Mouse (Mus musculus) ES-E14 (cell line): ENCODE results near the gene Znrf4. TPM values are rescaled to one million over a fixed set of nuclear protein-coding genes. Genes with fewer than 3 reads are reported as not detected.

Source experiments
- DNase-seq: peaks from one replicate; pipeline ENCODE4 v3.0.0-alpha.2; 2013; ENCODE audit warnings: low read depth, low spot score
- H3K27ac ChIP-seq: 2 replicates; pipeline ENCODE4 v1.5.1; 2012; ENCODE audit warnings: low read depth, mild to moderate bottlenecking, low read length, moderate library complexity, mixed read lengths; ENCODE audit not compliant: poor library complexity, insufficient read depth, severe bottlenecking
- H3K36me3 ChIP-seq: 2 replicates; pipeline ENCODE4 v1.6.1; 2012; ENCODE audit warnings: mild to moderate bottlenecking, low read length, moderate library complexity, mixed read lengths; ENCODE audit not compliant: control insufficient read depth, poor library complexity, insufficient read depth, severe bottlenecking
- H3K4me1 ChIP-seq, 2 experiments: fragments of 150-350 bp in 1 of 2; sonication (generic) in 1 of 2; 2 replicates each; pipeline ENCODE4 v1.6.1; 2012; ENCODE audit warnings: low read length in 2 of 2, mild to moderate bottlenecking in 1 of 2, mixed read lengths in 1 of 2; ENCODE audit not compliant: control insufficient read depth in 2 of 2, insufficient read depth in 2 of 2, poor library complexity in 1 of 2
- H3K4me3 ChIP-seq, 2 experiments: fragments of 150-350 bp in 1 of 2; sonication (generic) in 1 of 2; 2 replicates each; pipeline ENCODE4 v1.5.1; 2012; ENCODE audit warnings: low read length in 2 of 2, low read depth in 1 of 2, mild to moderate bottlenecking in 1 of 2, mixed read lengths in 1 of 2; ENCODE audit not compliant: insufficient read depth in 1 of 2, poor library complexity in 1 of 2, severe bottlenecking in 1 of 2
- H3K9ac ChIP-seq: 2 replicates; pipeline ENCODE4 v1.6.1; 2012; ENCODE audit warnings: low read depth, mild to moderate bottlenecking, low read length, mixed read lengths; ENCODE audit not compliant: poor library complexity, insufficient read depth, severe bottlenecking
- H3K9me3 ChIP-seq: fragments of 150-350 bp; sonication (generic); 2 replicates; pipeline ENCODE4 v1.6.1; 2012; ENCODE audit warnings: low read depth, mild to moderate bottlenecking, low read length; ENCODE audit not compliant: control insufficient read depth, insufficient read depth
- CHD2 ChIP-seq: IDR thresholded peaks from 2 replicates; pipeline ENCODE4 v1.6.1; 2014; ENCODE audit warnings: mild to moderate bottlenecking, low read depth, low read length, inconsistent platforms
- HCFC1 ChIP-seq: IDR thresholded peaks from 2 replicates; pipeline ENCODE4 v1.6.1; 2012; ENCODE audit warnings: low read length, inconsistent platforms, borderline replicate concordance; ENCODE audit not compliant: insufficient read depth
- MAFK ChIP-seq: IDR thresholded peaks from 2 replicates; pipeline ENCODE4 v1.6.1; 2014; ENCODE audit warnings: mild to moderate bottlenecking, low read depth, low read length, inconsistent platforms; ENCODE audit not compliant: insufficient read depth
- ZC3H11A ChIP-seq: IDR thresholded peaks from 2 replicates; pipeline ENCODE4 v1.6.1; 2012; ENCODE audit warnings: low read depth, mild to moderate bottlenecking, inconsistent platforms, low read length, borderline replicate concordance
- ZNF384 ChIP-seq: IDR thresholded peaks from 2 replicates; pipeline ENCODE4 v1.6.1; 2012; ENCODE audit warnings: low read depth, low read length, inconsistent platforms
- in situ Hi-C, 2 experiments: fragments of 600-800 bp; cut with MboI; formaldehyde crosslinking; loops; one replicate each; pipeline ENCODE4 v1.15.1; 2025; ENCODE audit warnings: low sequenced_read_pairs in 2 of 2, inconsistent platforms in 1 of 2; ENCODE audit not compliant: unreplicated experiment in 2 of 2
- total RNA-seq: library from RNA; depleted of rRNA; stranded (reverse); fragments of 300-350 nt; gene quantifications from 2 replicates; pipeline ENCODE4 v1.2.3, GENCODE M21; 2012

Gene Znrf4
- total RNA-seq, 1 experiment: not detected

DNA sequence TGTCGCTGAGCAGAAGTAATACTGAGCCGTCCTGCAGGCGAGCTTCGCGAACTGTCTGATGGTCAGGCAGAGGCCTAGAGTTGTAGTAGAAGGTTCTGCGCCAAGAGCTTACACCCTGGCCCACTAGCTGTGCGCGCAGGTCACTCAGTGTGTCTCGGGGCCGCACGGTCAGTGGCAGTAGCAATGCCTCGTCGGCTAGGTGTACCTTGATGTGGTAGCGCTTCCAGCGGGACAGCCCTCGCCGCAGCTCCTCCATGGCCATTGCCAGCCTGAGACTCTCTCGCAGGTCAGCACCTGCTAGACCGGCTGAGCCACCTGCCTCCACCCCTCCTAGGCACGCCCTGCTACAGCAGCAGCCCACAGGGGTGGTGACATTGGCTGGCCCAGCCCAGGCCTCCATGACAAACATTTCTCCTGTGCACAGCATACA lies 41.9 kb upstream of the Znrf4 start, which contains the start of gene Gm20219:
TSS of gene Gm20219 (minus strand) at position 266 of the 430 bp plus-strand sequence.
- no peaks in the 10 kb centered on the region for H3K9me3 ChIP-seq
- H3K9ac ChIP-seq: no peak within 1 kb of the TSS
- no peaks in the 10 kb centered on the region for H3K36me3 ChIP-seq
- H3K4me1 ChIP-seq: peaks cover 0 to 28% of the 10 kb centered on the region in 2 experiments; a peak in 2 of 4 replicates
- in situ Hi-C loops: loop anchor here in 1 of 2 experiments (10.0 kb wide), 1 partner anchor 199 kb away; no protein-coding TSS in a partner anchor
- H3K27ac ChIP-seq: no peak within 1 kb of the TSS
- peak; percentile 28 for DNase-seq
- H3K4me3 ChIP-seq: peak within 1 kb of the TSS in 1 of 2 experiments; percentile 13; a peak in 1 of 4 replicates
- no peak for TF ChIP-seq ZC3H11A
- TF ChIP-seq HCFC1: no peak
- no peak for TF ChIP-seq MAFK
- TF ChIP-seq ZNF384: no peak
- TF ChIP-seq CHD2: no peak

DNA sequence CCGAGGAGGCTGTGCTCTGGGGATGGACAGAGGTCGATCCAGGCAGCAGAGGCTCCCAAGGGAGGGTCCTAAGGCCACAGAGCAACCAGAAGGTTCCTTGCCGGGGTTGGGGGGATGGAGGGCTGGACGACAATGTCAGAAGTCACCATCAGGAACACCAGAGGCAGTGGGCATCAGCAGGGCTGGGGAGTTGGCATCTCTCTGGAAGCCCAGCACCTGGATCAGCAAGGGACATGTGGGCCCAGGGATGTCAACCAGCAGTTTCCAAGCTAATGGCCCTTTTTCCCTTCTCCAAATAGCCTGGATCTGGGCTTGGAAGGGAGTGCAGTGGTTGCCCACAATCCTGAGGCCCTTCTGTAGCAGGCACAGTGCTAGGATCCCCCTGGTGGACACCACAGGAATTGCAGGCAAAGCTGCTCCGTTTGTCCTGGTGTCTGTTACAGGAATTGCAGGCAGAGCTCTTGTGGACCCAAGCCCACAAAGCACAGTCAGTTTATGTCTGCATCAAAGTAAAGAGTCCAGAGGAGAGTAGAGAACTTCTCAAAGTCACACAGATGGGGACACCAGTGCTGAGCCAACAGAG lies 40.6 kb upstream of the Znrf4 start:
- Histone ChIP-seq H3K27ac (no peak overlapping the region), H3K4me3 (no peak overlapping the region), H3K36me3 (no peaks in the 10 kb centered on the region), H3K9me3 (no peaks in the 10 kb centered on the region), H3K4me1 (peaks cover 0 to 28% of the 10 kb centered on the region in 2 experiments; a peak in 2 of 4 replicates), H3K9ac (no peak overlapping the region)
- TF ChIP-seq MAFK (no peak), HCFC1 (peak; percentile 50; the same call in 1 of the 2 replicates), ZC3H11A (peak; percentile 72; the same call in 1 of the 2 replicates), ZNF384 (peak; percentile 42; the same call in 1 of the 2 replicates)
- in situ Hi-C loops: loop anchor here in 1 of 2 experiments (10.0 kb wide), 1 partner anchor 198 kb away; no protein-coding TSS in a partner anchor
- DNase-seq: peak; percentile 86

DNA sequence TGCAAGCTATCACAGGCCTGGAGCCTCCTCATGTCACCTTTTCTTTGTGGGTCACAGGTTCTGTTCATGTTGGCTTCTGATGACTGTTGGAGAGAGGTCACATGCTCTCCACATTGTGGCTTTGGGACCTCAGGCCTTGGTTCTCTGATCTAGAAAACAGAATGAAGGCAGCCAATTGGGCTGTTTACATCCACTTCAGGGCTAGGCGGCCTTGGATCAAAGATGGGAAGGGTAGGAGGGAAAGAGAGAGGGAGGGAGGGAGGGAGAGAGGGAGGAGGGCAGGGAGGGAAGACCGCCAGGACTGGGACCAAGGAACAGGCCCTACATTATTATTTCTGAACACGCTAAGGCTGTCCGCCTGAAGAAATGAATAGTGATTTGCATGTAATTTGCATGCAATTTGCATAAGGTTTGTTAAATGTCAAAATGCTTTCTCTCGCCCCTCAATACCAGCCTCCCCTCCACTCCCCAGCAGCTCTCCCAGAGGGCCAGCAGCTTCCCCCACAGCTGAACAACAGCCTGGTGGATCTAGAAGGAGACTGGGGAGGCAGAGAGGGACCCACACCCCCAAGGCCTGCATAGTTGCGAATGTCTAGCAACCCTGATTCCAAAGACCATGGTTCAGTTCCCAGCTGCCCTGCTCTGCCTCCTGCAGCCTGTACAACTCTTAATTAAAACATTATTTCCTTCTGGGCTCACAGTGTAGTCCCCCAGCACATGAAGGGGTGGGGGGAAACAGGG lies 39.8 kb upstream of the Znrf4 start:
- Histone ChIP-seq H3K9ac (no peak overlapping the region), H3K4me1 (peaks cover 0 to 28% of the 10 kb centered on the region in 2 experiments; a peak in 2 of 4 replicates), H3K4me3 (no peak overlapping the region), H3K27ac (no peak overlapping the region), H3K9me3 (no peaks in the 10 kb centered on the region), H3K36me3 (no peaks in the 10 kb centered on the region)
- DNase-seq: no peak
- no peak for TF ChIP-seq HCFC1
- TF ChIP-seq ZC3H11A: no peak
- TF ChIP-seq ZNF384: no peak
- no peak for TF ChIP-seq MAFK
- in situ Hi-C loops: loop anchor here in 1 of 2 experiments (10.0 kb wide), 1 partner anchor 197 kb away; no protein-coding TSS in a partner anchor

DNA sequence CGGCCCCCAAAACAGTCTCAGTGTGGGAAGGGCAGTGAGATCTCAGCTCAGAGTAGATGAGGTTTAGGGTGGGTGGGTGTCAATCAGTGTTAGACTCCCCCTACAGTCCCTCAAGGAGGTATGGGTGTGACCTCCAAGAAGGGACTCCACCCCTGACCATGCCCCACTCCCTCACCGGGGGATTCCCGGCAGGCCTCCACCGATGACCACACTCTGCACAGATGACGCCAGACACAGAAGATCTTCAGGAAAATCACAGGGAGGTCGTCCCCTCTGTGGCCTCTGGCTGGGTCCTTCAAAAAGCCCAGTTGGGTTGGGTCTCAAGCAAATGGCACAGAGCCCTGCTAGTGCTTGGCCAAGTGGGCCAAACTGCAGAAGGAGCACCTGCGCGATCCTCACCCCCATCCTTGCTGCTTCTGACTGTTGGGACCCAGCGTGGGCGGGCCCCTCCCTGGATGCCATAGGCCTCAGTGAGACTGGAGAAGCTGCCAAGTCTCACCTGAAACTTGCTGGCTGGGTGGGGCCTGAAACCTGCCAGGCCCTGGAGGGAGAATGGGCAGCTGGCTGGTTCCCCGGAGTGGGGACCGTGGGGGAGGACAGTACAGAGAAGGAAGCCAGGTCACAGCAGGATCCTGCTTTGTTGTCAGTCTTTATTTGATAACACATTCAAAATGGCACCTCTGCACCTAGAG lies 38.7 kb upstream of the Znrf4 start:
- in situ Hi-C loops: loop anchor here in 1 of 2 experiments (10.0 kb wide), 1 partner anchor 196 kb away; no protein-coding TSS in a partner anchor
- no peaks in the 10 kb centered on the region for H3K36me3 ChIP-seq
- no peak for DNase-seq

More for the DNA sequence above, 38.7 kb upstream of the Znrf4 start:
- Histone ChIP-seq H3K4me3 (no peak overlapping the region), H3K27ac (no peak overlapping the region), H3K9ac (no peak overlapping the region), H3K9me3 (no peaks in the 10 kb centered on the region), H3K4me1 (peaks cover 0 to 28% of the 10 kb centered on the region in 2 experiments; a peak in 2 of 4 replicates)
- no peak for TF ChIP-seq CHD2
- no peak for TF ChIP-seq ZC3H11A
- no peak for TF ChIP-seq ZNF384
- no peak for TF ChIP-seq HCFC1
- no peak for TF ChIP-seq MAFK
